Mouse (Mus musculus) thymus, adult 2 months (tissue): ENCODE results near the gene Wdr12. TPM values are rescaled to one million over a fixed set of nuclear protein-coding genes. Genes with fewer than 3 reads are reported as not detected.
"Not testable (repeated sequence)": the region's sequence is repeated elsewhere in the genome, so short reads cannot be mapped to it uniquely, and the experiment has no call there.

Source experiments
- DNase-seq: peaks from one replicate; pipeline ENCODE4 v3.0.0; 2021
- H3K27ac ChIP-seq: fragments of 200-500 bp; 2 replicates; pipeline ENCODE4 v1.5.1; 2012; ENCODE audit warnings: low read length, control low read depth; ENCODE audit not compliant: control insufficient read depth, insufficient read depth
- H3K27me3 ChIP-seq: fragments of 200-500 bp; 2 replicates; pipeline ENCODE4 v1.6.1; 2012; ENCODE audit warnings: mild to moderate bottlenecking, low read length, moderate library complexity, mixed read lengths; ENCODE audit not compliant: control insufficient read depth, insufficient read depth
- H3K36me3 ChIP-seq: fragments of 200-500 bp; 2 replicates; pipeline ENCODE4 v1.6.1; 2012; ENCODE audit warnings: mild to moderate bottlenecking, low read length, moderate library complexity; ENCODE audit not compliant: control insufficient read depth, insufficient read depth
- H3K4me1 ChIP-seq: fragments of 200-500 bp; replicated peaks from 2 replicates; pipeline ENCODE4 v1.6.1; 2012; ENCODE audit warnings: low read length; ENCODE audit not compliant: control insufficient read depth, insufficient read depth
- H3K4me3 ChIP-seq: fragments of 200-500 bp; 2 replicates; pipeline ENCODE4 v1.5.1; 2012; ENCODE audit warnings: mild to moderate bottlenecking, low read length, control low read depth, moderate library complexity; ENCODE audit not compliant: control insufficient read depth, insufficient read depth
- CTCF ChIP-seq: fragments of 200-500 bp; IDR thresholded peaks from 2 replicates; pipeline ENCODE4 v1.5.1; 2012; ENCODE audit warnings: mild to moderate bottlenecking, control low read depth, low read length, moderate library complexity, borderline replicate concordance; ENCODE audit not compliant: control insufficient read depth, poor library complexity, insufficient read depth; ENCODE audit errors: extremely low read depth
- POLR2A ChIP-seq: fragments of 200-500 bp; IDR thresholded peaks from 2 replicates; pipeline ENCODE4 v1.6.1; 2012; ENCODE audit warnings: mild to moderate bottlenecking, low read length, control low read depth, moderate library complexity; ENCODE audit not compliant: control insufficient read depth, poor library complexity, insufficient read depth; ENCODE audit errors: extremely low read depth
- WGBS: fragments of 180-500 bp; shearing (Covaris S2); methylation state at CpG from one replicate; pipeline ENCODE4 v1.1.7; 2018; 5-methylcytosine and 5-hydroxymethylcytosine counted together
- polyA plus RNA-seq: library from polyadenylated mRNA; depleted of rRNA; stranded (reverse); fragments of >200 nt; gene quantifications from 2 replicates; pipeline ENCODE4 v1.2.3, GENCODE M21; 2012

The Wdr12 gene
- polyA plus RNA-seq, 1 experiment = 21.9 TPM

DNA sequence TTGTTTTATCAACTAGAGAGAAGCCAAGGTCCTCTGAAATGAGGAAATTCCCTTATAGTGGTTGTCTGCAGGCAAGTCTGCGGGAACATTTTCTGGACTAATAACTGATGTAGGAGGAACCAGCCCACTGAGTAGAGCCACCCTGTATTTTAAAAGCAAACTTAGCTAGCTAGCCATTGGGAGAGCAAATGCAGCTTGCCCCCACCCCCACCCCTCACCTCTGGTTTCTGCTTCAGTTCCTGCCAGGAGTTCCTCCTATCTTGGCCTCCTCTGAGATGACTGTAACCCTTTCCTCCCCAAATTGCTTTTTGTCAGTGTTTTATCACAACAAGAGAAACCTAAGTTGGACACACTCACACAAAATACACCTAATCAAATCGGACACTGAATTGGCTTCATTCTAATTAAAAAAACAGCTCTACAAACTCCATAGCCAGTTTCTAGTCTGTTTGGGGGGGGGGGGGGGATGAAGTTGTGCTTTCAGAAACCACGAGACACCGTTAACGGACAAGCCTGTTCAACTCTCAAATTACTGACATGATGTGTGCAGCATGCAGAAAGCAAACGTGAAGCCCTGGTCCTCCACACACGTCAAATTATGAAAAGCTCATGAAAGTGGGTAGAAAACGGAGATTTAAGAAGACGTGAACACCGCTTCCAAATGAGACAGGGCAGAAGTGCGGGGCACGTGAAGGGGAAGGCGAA, 1.7 kb downstream of the Wdr12 start:
- H3K4me3 ChIP-seq = peak overlapping the region; percentile 66
- 5% methylated on average over 13 of the region's 13 CpGs for WGBS
- H3K27ac ChIP-seq = peak overlapping the region; percentile 63

DNA sequence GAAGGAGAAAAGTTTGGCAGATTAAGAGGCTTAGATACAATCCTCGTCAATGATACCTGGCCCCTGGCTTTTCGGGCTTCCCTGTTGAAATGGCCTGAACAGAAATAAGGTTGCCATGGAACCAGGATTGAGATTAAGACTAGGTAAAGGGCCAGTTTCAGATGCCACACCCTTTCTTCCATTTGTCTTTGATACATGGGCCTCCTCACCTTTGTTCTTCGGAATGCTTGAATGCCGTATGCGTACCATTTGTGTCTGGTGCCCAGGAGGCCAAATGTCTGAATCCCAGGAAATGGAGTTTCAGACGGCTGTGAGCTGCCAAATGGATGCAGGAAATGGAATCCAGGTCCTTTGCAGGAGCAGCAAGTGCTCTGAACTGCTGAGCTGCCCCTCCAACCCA, 22.0 kb downstream of the Wdr12 start:
- DNase-seq = no peak
- H3K4me1 ChIP-seq = peaks cover 20% of the 10 kb centered on the region
- H3K36me3 ChIP-seq = peaks cover 50% of the 10 kb centered on the region
- no peaks in the 10 kb centered on the region for H3K27me3 ChIP-seq
- H3K4me3 ChIP-seq = no peak overlapping the region
- H3K27ac ChIP-seq = peak overlapping the region; percentile 78
- TF ChIP-seq POLR2A = no peak
- TF ChIP-seq CTCF = no peak
- WGBS = 96% methylated on average over 6 of the region's 6 CpGs

More for the DNA sequence above, 1.7 kb downstream of the Wdr12 start:
- TF ChIP-seq CTCF (no peak), POLR2A (no peak)
- Histone ChIP-seq H3K27me3 (no peaks in the 10 kb centered on the region), H3K36me3 (peaks cover 21% of the 10 kb centered on the region), H3K4me1 (peaks cover 2% of the 10 kb centered on the region)
- DNase-seq = no peak

DNA sequence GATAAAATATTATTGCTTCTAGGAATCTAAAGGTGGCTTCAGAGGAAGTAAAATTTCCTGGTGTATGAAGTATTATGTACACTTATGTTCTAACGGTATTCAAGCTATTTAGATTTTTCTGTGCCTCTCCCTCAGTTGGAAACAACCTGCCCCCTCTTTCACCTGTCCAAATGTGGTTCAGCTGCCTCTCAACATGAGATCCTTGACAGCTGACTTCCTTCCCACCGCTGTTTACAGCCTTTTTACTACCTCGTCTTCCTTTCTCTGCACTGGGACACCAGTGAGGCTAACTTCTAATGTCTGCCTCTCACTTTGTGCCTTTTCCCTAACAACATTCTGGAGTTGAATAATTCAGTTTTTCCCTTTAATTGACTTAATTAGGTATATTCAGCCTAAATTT, 22.9 kb downstream of the Wdr12 start:
- TF ChIP-seq CTCF (no peak), POLR2A (no peak)
- H3K27ac ChIP-seq = peak overlapping the region; percentile 84

DNA sequence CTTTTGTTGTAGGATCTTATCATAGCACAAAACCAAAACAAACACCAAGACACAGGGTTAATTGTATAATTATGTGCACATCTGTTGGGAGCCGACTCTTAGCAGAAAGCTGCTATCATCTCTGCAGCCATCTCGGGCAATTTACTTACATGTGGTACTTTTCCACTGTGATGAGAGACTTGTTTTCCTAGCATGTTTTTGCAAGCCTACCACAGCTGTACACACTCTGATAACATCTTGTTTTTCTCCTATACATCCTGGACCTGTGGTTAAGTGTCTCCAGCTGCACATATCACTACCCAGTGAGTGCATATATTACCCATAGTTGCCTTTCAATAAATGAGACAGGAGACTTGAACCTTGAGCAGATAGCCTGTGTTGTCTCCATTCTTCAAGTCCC, 23.5 kb downstream of the Wdr12 start:
- WGBS = 15% methylated on average over 2 of the region's 2 CpGs
- H3K36me3 ChIP-seq = peaks cover 37% of the 10 kb centered on the region

More for the DNA sequence above, 22.9 kb downstream of the Wdr12 start:
- 5% methylated on average over 3 of the region's 3 CpGs for WGBS
- Histone ChIP-seq H3K4me3 (no peak overlapping the region), H3K27me3 (no peaks in the 10 kb centered on the region), H3K36me3 (peaks cover 43% of the 10 kb centered on the region), H3K4me1 (peaks cover 20% of the 10 kb centered on the region)
- peak; percentile 28 for DNase-seq

DNA sequence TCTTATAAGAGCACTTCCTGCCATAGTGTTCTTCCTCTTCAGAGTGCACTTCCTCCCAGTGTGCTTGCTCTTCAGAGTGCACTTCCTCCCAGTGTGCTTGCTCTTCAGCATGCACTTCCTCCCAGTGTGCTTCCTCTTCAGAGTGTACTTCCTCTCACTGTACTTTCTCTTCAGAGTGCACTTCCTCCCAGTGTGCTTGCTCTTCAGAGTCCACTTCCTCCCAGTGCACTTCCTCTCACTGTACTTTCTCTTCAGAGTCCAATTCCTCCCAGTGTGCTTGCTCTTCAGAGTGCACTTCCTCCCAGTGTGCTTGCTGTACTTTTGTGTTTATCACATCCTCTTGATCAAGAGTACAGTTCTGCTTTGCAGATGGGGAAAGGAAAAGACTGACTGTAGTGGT, 27.7 kb downstream of the Wdr12 start:
- Histone ChIP-seq H3K4me1 (peaks cover 12% of the 10 kb centered on the region), H3K27ac (peak overlapping the region; percentile 44)
- not testable (repeated sequence) for H3K36me3 ChIP-seq, H3K4me3 ChIP-seq, H3K27me3 ChIP-seq
- peak; percentile 24 for DNase-seq

More for the DNA sequence above, 23.5 kb downstream of the Wdr12 start:
- no peaks in the 10 kb centered on the region for H3K27me3 ChIP-seq
- no peak for TF ChIP-seq POLR2A
- TF ChIP-seq CTCF = no peak
- peak; percentile 41 for DNase-seq
- H3K4me1 ChIP-seq = peaks cover 20% of the 10 kb centered on the region
- H3K27ac ChIP-seq = peak overlapping the region; percentile 99
- no peak overlapping the region for H3K4me3 ChIP-seq

DNA sequence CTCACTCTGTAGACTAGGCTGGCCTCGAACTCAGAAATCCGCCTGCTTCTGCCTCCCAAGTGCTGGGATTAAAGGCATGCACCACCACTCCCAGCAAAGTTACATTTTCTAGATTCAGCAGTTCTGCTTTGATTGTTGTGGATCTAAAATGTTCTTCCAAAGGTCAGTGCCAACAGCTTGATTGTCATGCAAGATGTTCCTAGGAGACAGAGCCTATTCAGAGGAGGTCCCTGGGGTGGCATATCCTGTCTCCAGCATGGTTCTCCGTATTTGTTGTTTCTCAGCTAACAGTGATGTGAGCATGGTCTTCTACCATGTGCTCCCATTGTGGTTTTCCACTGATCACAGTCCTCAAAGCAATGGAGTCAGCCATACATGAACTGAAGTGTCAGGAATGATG, 42.1 kb downstream of the Wdr12 start:
- no peak overlapping the region for H3K4me3 ChIP-seq
- 100% methylated on average over 3 of the region's 3 CpGs for WGBS
- no peak for DNase-seq
- H3K4me1 ChIP-seq = no peaks in the 10 kb centered on the region
- H3K36me3 ChIP-seq = no peaks in the 10 kb centered on the region
- H3K27me3 ChIP-seq = no peaks in the 10 kb centered on the region
- no peak overlapping the region for H3K27ac ChIP-seq
- TF ChIP-seq CTCF (no peak), POLR2A (no peak)

DNA sequence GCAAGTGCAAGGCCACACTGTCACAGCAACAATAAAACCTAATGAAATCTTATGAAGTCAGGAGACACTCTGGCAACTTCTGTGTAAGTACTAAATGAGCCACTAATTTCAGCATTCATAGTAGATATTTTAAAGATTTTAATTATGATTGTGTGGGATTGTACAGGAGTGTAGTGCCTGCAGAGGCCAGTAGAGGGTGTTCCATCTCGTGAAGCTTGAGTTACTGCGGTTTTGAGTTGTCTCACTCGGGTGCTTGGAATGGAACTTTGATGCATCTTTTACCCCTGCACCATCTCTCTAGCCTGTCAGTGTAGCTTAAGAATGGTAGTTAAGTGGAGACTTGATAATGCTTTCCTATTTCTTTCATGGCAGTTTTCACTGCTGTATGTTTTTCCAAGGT, 43.8 kb downstream of the Wdr12 start:
- 54% methylated on average over 3 of the region's 3 CpGs for WGBS
- Histone ChIP-seq H3K27ac (no peak overlapping the region), H3K4me1 (no peaks in the 10 kb centered on the region), H3K4me3 (no peak overlapping the region), H3K36me3 (no peaks in the 10 kb centered on the region), H3K27me3 (no peaks in the 10 kb centered on the region)
- TF ChIP-seq POLR2A (no peak), CTCF (no peak)
- DNase-seq = no peak

DNA sequence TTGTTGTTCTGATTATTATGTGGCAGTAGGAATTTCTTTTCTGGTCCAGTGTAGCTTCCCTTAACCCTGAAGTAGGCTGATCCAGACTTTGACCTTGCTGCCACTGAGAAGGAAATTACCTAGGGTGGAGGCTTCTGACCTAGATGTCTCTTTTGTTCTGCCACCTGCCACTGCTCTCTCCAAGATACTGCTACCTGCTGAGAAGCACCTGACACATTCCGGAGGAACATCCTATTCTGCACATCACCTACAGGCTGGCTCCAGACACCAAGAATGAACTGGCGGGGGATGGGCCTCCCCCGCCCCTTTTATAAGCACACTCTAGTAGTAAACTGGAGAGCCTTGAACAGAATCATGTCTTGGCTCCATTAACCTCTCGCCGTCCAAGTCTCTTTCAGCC, 51.0 kb downstream of the Wdr12 start:
- not testable (repeated sequence) for H3K36me3 ChIP-seq, DNase-seq, H3K4me3 ChIP-seq, H3K27ac ChIP-seq, H3K27me3 ChIP-seq, H3K4me1 ChIP-seq
- WGBS = 96% methylated on average over 5 of the region's 5 CpGs
